Mouse (Mus musculus): ENCODE measurements around the gene Eps8l2. TPM values are rescaled to one million over a fixed set of nuclear protein-coding genes. Genes with fewer than 3 reads are reported as not detected.

Eps8l2 gene
- polyA plus RNA-seq, 1 experiment from 2014 or later, result 10.3 TPM

DNA sequence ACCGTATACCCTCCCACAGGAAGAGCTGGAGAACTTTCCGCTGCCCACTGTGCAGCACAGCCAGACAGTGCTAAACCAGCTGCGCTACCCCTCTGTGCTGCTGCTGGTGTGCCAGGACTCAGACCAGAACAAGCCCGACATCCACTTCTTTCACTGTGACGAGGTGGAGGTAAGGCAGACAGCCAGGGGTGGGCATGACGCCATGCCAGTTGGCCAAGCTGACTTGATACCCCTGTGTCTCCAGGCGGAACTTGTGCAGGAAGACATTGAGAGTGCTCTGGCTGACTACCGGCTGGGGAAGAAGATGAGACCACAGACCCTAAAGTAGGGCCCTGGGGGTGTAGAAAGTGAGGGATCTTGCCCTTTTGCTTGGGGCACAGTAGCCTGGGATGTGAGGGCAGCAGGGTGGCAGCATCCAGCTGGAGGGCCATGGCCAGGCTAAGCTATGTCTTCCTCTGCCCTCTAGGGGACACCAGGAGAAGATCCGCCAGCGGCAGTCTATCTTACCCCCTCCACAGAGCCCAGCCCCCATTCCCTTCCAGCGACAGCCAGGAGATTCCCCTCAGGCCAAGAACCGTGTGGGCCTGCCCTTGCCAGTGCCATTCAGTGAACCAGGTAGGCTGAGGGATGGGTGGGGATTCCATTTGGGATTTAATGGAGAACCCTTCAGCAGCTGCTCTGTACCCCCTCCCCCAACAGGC is 17.1 kb downstream of the Eps8l2 start:
- Histone ChIP-seq H3K4me2 (replicated peaks) (no peak overlapping the region), H3K36me3 (no peaks in the 10 kb centered on the region), H3K4me1 (no peaks in the 10 kb centered on the region), H3K27me3 (peaks cover 24% of the 10 kb centered on the region), H3K4me3 (no peak overlapping the region), H3K9ac (no peak overlapping the region), H3K27ac (no peak overlapping the region), H3K9me3 (no peaks in the 10 kb centered on the region)
- no peak for ATAC-seq (ENCODE audit: low FRiP score, low read depth)
- 53% methylated on average over 12 of the region's 12 CpGs for WGBS

GRCm38 (mm10) chr7:141356971-141357370 is 18.3 kb downstream of the Eps8l2 start:
- no peak overlapping the region for H3K9ac ChIP-seq
- WGBS, result 66% methylated on average over 14 of the region's 14 CpGs
- peaks cover 36% of the 10 kb centered on the region for H3K27me3 ChIP-seq
- 0 out of 2 replicates have a peak, but pooled peaks have one; percentile 28 for ATAC-seq (ENCODE audit: low FRiP score, low read depth)
- peaks cover 3% of the 10 kb centered on the region; the same call in 1 of the 2 replicates for H3K4me1 ChIP-seq
- no peak overlapping the region for H3K4me3 ChIP-seq
- no peaks in the 10 kb centered on the region for H3K9me3 ChIP-seq
- H3K36me3 ChIP-seq, result no peaks in the 10 kb centered on the region
- no peak overlapping the region for H3K27ac ChIP-seq
- no peak overlapping the region for H3K4me2 ChIP-seq (replicated peaks)

- no peaks in the 10 kb centered on the region for H3K9me3 ChIP-seq
- H3K4me1 ChIP-seq, result peaks cover 3% of the 10 kb centered on the region; the same call in 1 of the 2 replicates
- no peak overlapping the region; the same call in 1 of the 2 replicates for H3K4me2 ChIP-seq (replicated peaks)
- no peaks in the 10 kb centered on the region for H3K36me3 ChIP-seq
- H3K9ac ChIP-seq, result no peak overlapping the region
- H3K27me3 ChIP-seq, result peaks cover 49% of the 10 kb centered on the region
- H3K4me3 ChIP-seq, result no peak overlapping the region
- 15% methylated on average over 24 of the region's 24 CpGs for WGBS
- ATAC-seq (ENCODE audit: low FRiP score, low read depth), result no peak
- H3K27ac ChIP-seq, result no peak overlapping the region
Measured at GRCm38 (mm10) chr7:141361510-141361909, 22.8 kb downstream of the Eps8l2 start.

- ATAC-seq (ENCODE audit: low FRiP score, low read depth), result peak; percentile 67; the same call in 1 of the 2 replicates
- 57% methylated on average over 4 of the region's 4 CpGs for WGBS
- Histone ChIP-seq H3K27me3 (peaks cover 40% of the 10 kb centered on the region), H3K9me3 (no peaks in the 10 kb centered on the region), H3K36me3 (no peaks in the 10 kb centered on the region), H3K4me2 (replicated peaks) (no peak overlapping the region), H3K4me1 (peaks cover 3% of the 10 kb centered on the region; the same call in 1 of the 2 replicates), H3K27ac (no peak overlapping the region), H3K9ac (no peak overlapping the region), H3K4me3 (no peak overlapping the region)
Measured at GRCm38 (mm10) chr7:141363106-141363751, 24.5 kb downstream of the Eps8l2 start.

GRCm38 (mm10) chr7:141363752-141364125 is 25.1 kb downstream of the Eps8l2 start:
- H3K9me3 ChIP-seq, result no peaks in the 10 kb centered on the region
- no peak overlapping the region for H3K4me3 ChIP-seq
- WGBS, result 67% methylated on average over 2 of the region's 2 CpGs
- H3K27me3 ChIP-seq, result peaks cover 40% of the 10 kb centered on the region
- ATAC-seq (ENCODE audit: low FRiP score, low read depth), result 0 out of 2 replicates have a peak, but pooled peaks have one; percentile 28
- no peak overlapping the region for H3K4me2 ChIP-seq (replicated peaks)
- peaks cover 3% of the 10 kb centered on the region; the same call in 1 of the 2 replicates for H3K4me1 ChIP-seq
- no peaks in the 10 kb centered on the region for H3K36me3 ChIP-seq
- no peak overlapping the region for H3K27ac ChIP-seq
- no peak overlapping the region for H3K9ac ChIP-seq

- no peak overlapping the region for H3K9ac ChIP-seq
- H3K9me3 ChIP-seq, result no peaks in the 10 kb centered on the region
- H3K4me3 ChIP-seq, result no peak overlapping the region
- H3K4me2 ChIP-seq (replicated peaks), result no peak overlapping the region
- H3K27ac ChIP-seq, result no peak overlapping the region
- peaks cover 36% of the 10 kb centered on the region for H3K27me3 ChIP-seq
- no peak for ATAC-seq (ENCODE audit: low FRiP score, low read depth)
- 77% methylated on average over 5 of the region's 5 CpGs for WGBS
- no peaks in the 10 kb centered on the region for H3K36me3 ChIP-seq
- H3K4me1 ChIP-seq, result peaks cover 3% of the 10 kb centered on the region; the same call in 1 of the 2 replicates
Measured at GRCm38 (mm10) chr7:141364349-141365048, 25.8 kb downstream of the Eps8l2 start.

DNA sequence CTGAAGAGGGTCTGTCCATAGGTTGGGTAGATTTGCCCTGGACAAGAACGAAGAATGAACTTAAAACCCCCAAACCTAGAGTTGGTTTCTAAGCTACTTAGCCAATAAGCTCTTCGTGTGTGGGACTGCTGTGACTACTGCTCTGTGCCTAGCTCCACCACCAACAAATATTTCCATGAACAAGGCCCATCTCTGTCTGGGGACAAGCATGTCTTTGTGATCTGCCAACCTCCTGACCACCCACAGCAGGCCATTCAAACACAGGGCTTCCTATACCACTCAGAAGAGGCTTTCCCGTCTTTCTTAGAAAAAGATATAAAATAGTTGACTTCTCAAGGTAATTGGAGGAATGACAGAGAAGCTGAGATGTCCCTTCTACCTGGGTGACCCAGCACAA is 26.4 kb downstream of the Eps8l2 start:
- peaks cover 35% of the 10 kb centered on the region for H3K27me3 ChIP-seq
- H3K27ac ChIP-seq, result no peak overlapping the region
- no peaks in the 10 kb centered on the region for H3K9me3 ChIP-seq
- no peak overlapping the region for H3K9ac ChIP-seq
- H3K4me2 ChIP-seq (replicated peaks), result no peak overlapping the region
- no peak for ATAC-seq (ENCODE audit: low FRiP score, low read depth)
- H3K4me3 ChIP-seq, result no peak overlapping the region
- WGBS, result 69% methylated on average over 3 of the region's 3 CpGs
- no peaks in the 10 kb centered on the region for H3K36me3 ChIP-seq
- H3K4me1 ChIP-seq, result peaks cover 3% of the 10 kb centered on the region; the same call in 1 of the 2 replicates

- ATAC-seq (ENCODE audit: low FRiP score, low read depth), result no peak
- peaks cover 13% of the 10 kb centered on the region for H3K27me3 ChIP-seq
- H3K27ac ChIP-seq, result no peak overlapping the region
- no peaks in the 10 kb centered on the region for H3K4me1 ChIP-seq
- no peaks in the 10 kb centered on the region for H3K9me3 ChIP-seq
- H3K4me3 ChIP-seq, result no peak overlapping the region
- H3K4me2 ChIP-seq (replicated peaks), result no peak overlapping the region
- no peaks in the 10 kb centered on the region for H3K36me3 ChIP-seq
- WGBS, result 80% methylated on average over 4 of the region's 4 CpGs
- no peak overlapping the region for H3K9ac ChIP-seq
Measured at GRCm38 (mm10) chr7:141367358-141367757, 28.7 kb downstream of the Eps8l2 start.

GRCm38 (mm10) chr7:141369918-141370317 is 31.2 kb downstream of the Eps8l2 start:
- Histone ChIP-seq H3K9ac (no peak overlapping the region), H3K36me3 (no peaks in the 10 kb centered on the region), H3K27ac (no peak overlapping the region), H3K4me1 (no peaks in the 10 kb centered on the region), H3K4me3 (no peak overlapping the region), H3K27me3 (no peaks in the 10 kb centered on the region), H3K9me3 (no peaks in the 10 kb centered on the region), H3K4me2 (replicated peaks) (no peak overlapping the region)
- ATAC-seq (ENCODE audit: low FRiP score, low read depth), result no peak
- WGBS, result 70% methylated on average over 5 of the region's 5 CpGs

DNA sequence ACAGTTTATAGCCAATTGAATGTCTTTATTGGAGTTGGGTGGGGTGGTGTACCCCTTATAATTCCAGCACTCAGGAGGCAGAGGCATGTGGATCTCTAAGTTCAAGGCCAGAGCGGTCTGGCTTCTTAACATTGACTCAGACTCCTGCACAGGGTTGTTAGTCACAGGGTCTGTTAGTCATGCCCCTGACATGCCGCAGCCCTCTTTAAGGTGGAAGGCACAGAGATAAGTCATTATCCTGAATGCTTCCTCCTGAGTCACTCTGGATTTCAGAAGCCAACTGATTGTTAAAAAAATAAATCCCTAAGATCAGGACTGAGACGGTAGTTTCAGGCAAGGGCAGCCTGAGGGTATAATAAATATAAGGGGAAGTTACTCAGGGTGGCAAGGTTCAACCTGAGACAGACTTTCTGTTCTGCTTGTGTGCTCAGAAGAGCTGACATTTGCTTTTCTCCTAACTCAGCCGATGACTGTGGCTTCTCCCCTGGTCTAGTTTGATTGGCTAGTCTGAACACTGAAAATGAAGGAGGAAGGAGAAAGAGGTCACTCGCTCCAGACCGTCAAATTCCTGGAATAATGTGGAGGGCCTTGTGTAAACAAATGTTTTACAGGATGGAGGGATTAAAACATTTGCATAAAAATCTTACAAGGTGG is 33.4 kb downstream of the Eps8l2 start:
- no peak overlapping the region for H3K4me2 ChIP-seq (replicated peaks)
- no peak overlapping the region for H3K9ac ChIP-seq
- whole genome bisulfite sequencing, result 54% methylated on average over 6 of the region's 6 CpGs
- no peak overlapping the region for H3K4me3 ChIP-seq
- H3K36me3 ChIP-seq, result no peaks in the 10 kb centered on the region
- no peaks in the 10 kb centered on the region for H3K4me1 ChIP-seq
- H3K9me3 ChIP-seq, result no peaks in the 10 kb centered on the region
- ATAC-seq (ENCODE audit: low FRiP score, low read depth), result no peak
- no peaks in the 10 kb centered on the region for H3K27me3 ChIP-seq
- H3K27ac ChIP-seq, result no peak overlapping the region

DNA sequence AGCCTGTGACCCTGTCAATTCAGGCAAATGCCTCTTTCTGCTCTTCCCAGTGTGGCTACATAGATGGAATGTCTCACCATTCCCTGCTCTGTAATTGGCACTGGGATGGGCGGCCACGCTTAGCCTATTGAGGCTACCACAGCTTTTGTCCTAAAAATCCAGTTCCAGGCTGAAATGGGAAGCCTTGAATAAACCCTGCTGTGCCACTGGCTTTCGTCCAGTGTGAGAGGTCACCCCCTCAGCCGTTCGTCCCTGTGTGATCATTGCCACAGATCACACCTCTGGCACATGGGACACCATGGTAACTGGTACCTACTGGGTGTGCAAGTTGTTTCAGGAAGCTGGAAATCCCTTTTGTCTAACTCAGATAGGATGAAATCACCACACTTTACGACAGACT is 34.9 kb downstream of the Eps8l2 start:
- H3K4me3 ChIP-seq, result no peak overlapping the region
- H3K27ac ChIP-seq, result no peak overlapping the region
- no peaks in the 10 kb centered on the region for H3K27me3 ChIP-seq
- H3K4me2 ChIP-seq (replicated peaks), result no peak overlapping the region
- no peaks in the 10 kb centered on the region for H3K4me1 ChIP-seq
- H3K9ac ChIP-seq, result no peak overlapping the region
- H3K9me3 ChIP-seq, result no peaks in the 10 kb centered on the region
- no peak for ATAC-seq (ENCODE audit: low FRiP score, low read depth)
- WGBS, result 72% methylated on average over 6 of the region's 6 CpGs
- no peaks in the 10 kb centered on the region for H3K36me3 ChIP-seq

DNA sequence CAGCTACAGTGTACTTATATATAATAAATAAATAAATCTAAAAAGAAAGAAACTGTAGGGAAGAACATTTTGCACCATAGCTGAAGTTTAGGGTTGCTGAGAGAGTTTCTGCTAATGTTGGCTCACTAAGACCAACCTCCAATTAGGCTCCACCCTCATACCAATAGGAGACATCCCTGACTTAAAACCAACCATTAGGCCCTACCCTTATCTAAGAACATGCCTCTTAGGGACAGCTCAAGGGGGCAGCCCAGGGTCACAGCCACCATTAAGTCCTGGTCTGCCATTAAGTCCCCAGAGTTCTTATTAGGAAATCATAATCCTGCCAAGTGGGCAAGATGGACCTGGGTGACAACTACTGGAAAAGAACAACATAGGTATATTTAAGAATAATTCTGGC is 35.7 kb downstream of the Eps8l2 start:
- H3K9me3 ChIP-seq, result no peaks in the 10 kb centered on the region
- no peak overlapping the region for H3K4me3 ChIP-seq
- H3K27ac ChIP-seq, result no peak overlapping the region
- H3K36me3 ChIP-seq, result no peaks in the 10 kb centered on the region
- no peak overlapping the region for H3K4me2 ChIP-seq (replicated peaks)
- no peaks in the 10 kb centered on the region for H3K27me3 ChIP-seq
- no peak overlapping the region for H3K9ac ChIP-seq
- ATAC-seq (ENCODE audit: low FRiP score, low read depth), result no peak
- no peaks in the 10 kb centered on the region for H3K4me1 ChIP-seq

All from limb, embryonic 13.5 days (tissue).